Mouse (Mus musculus): ENCODE data around the gene Pnp2.

GRCm38 (mm10) chr14:50911356-50911755, 44.4 kb upstream of the Pnp2 start:
- TF ChIP-seq CTCF (IDR thresholded peaks at IDR 0.05; ENCODE audit: borderline replicate concordance, insufficient read depth, low read depth, low read length) (no peak), POLR2A (IDR thresholded peaks at IDR 0.05; ENCODE audit: borderline replicate concordance, insufficient read depth, low read length) (no peak)

Measured in cerebellum, adult 2 months (tissue).